Mouse (Mus musculus) spleen, adult 2 months (tissue): ENCODE data around the gene Rims1. TPM values are rescaled to one million over a fixed set of nuclear protein-coding genes. Genes with fewer than 3 reads are reported as not detected.

Experiments
- DNase-seq, 2 experiments: peaks; one replicate each; pipeline versions ENCODE4 v3.0.0 to v3.0.0-alpha.2; 2012 to 2021; ENCODE audit warnings: low spot score in 2 of 2, low read depth in 1 of 2
- H3K27ac ChIP-seq: fragments of 200-500 bp; 2 replicates; pipeline ENCODE4 v1.5.1; 2012; ENCODE audit warnings: low read length, inconsistent platforms; ENCODE audit not compliant: insufficient read depth
- H3K27me3 ChIP-seq: fragments of 200-500 bp; 2 replicates; pipeline ENCODE4 v1.6.1; 2012; ENCODE audit warnings: mild to moderate bottlenecking, moderate library complexity, low read length, inconsistent platforms; ENCODE audit not compliant: control insufficient read depth, insufficient read depth
- H3K36me3 ChIP-seq: fragments of 200-500 bp; 2 replicates; pipeline ENCODE4 v1.6.1; 2012; ENCODE audit warnings: mild to moderate bottlenecking, low read length, inconsistent platforms; ENCODE audit not compliant: control insufficient read depth, insufficient read depth
- H3K4me1 ChIP-seq: fragments of 200-500 bp; 2 replicates; pipeline ENCODE4 v1.6.1; 2011; ENCODE audit warnings: inconsistent platforms; ENCODE audit not compliant: control insufficient read depth, insufficient read depth, insufficient read length
- H3K4me3 ChIP-seq: fragments of 200-500 bp; 2 replicates; pipeline ENCODE4 v1.5.1; 2011; ENCODE audit warnings: mild to moderate bottlenecking, inconsistent platforms; ENCODE audit not compliant: insufficient read depth, insufficient read length; ENCODE audit errors: extremely low read depth
- CTCF ChIP-seq: fragments of 200-500 bp; IDR thresholded peaks from 2 replicates; pipeline ENCODE4 v1.5.1; 2011; ENCODE audit warnings: mild to moderate bottlenecking, inconsistent platforms; ENCODE audit not compliant: insufficient read depth, insufficient read length, insufficient replicate concordance; ENCODE audit errors: extremely low read depth
- POLR2A ChIP-seq: fragments of 200-500 bp; IDR thresholded peaks from 2 replicates; pipeline ENCODE4 v1.6.1; 2011; ENCODE audit warnings: low read depth, low read length, inconsistent platforms
- WGBS: fragments of 180-500 bp; shearing (Covaris S2); methylation state at CpG from one replicate; pipeline ENCODE4 v1.1.7; 2018; 5-methylcytosine and 5-hydroxymethylcytosine counted together
- polyA plus RNA-seq: library from polyadenylated mRNA; depleted of rRNA; stranded (reverse); fragments of >200 nt; gene quantifications from 2 replicates; pipeline ENCODE4 v1.2.3, GENCODE M21; 2012

Rims1 gene
- polyA plus RNA-seq, 1 experiment = 0.05 TPM

DNA sequence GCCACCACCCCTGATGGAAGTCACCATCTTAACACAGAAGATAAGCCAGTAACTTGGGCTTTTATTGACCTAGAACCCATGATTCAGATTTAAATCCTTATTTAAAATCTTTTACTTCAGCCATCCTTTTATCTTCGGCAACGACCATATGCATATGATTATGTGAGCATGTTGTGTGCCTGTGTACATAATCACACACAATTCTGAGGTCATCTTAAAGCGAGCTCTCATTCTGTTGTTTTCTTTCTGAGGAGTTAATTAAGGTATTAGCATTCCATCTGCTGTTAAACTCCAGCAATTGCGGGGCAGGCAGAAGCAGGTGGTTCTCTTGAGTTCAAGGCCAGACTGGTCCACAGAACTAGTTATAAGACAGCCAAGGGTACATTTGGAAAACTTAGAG, 452.1 kb downstream of the Rims1 start:
- Histone ChIP-seq H3K4me3 (no peak overlapping the region), H3K27me3 (no peaks in the 10 kb centered on the region)
- 80% methylated on average over 4 of the region's 4 CpGs for WGBS

DNA sequence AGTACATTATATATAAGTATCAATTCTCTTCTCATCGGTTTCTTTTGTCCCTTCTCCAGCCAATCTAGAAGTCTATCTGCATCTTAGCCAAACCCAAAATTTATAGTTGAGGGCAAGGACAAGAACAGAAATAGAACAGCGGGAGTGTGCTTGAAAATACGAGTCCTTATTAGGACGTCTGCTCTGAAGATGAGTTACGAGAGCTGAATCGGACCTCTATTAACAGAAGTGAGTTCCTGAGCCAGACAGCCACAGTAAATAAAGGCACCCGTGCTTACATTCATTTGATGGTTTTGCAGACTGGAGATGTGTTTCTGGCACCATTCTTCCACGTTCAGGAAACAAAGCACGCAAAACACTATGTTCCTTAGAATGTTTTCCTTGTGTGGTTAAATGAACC, 466.9 kb downstream of the Rims1 start:
- WGBS = 85% methylated on average over 9 of the region's 9 CpGs

More for the DNA sequence above, 452.1 kb downstream of the Rims1 start:
- TF ChIP-seq POLR2A (no peak), CTCF (no peak)
- H3K36me3 ChIP-seq = no peaks in the 10 kb centered on the region
- no peak for DNase-seq
- H3K27ac ChIP-seq = no peak overlapping the region
- H3K4me1 ChIP-seq = no peaks in the 10 kb centered on the region

DNA sequence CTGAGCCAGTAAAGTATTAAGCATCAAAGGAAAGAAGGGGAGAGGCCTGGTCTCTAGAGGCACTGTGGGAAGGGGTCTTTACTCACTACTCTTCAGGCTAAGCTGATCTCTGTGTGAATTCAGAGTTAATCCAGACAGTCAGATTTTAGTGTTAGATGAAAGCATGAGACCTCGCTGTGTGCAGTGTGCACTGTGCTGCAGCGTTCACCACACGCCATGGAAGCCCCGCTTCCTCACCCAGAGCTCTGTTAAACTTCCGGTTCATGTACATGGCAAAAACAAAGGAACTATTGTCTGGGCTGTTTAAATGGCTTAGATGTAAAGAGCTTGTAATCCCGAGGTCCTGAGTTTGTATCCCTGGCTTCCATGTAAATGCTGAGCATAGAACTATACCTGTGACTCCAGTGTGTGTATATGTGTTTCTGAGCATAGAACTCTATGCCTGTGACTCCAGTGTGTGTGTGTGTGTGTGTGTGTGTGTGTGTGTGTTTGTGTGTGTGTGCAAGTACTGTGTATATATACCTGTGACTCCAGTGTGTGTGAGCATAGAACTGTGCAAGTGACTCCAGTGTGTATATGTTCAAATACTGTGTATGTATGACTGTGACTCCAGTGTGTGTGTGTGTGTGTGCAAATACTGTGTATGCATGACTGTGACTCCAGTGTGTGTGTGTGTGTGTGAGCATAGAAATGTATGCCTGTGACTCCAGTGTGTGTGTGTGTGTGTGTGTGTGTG, 484.7 kb downstream of the Rims1 start:
- no peak overlapping the region for H3K4me3 ChIP-seq
- H3K27me3 ChIP-seq = no peaks in the 10 kb centered on the region
- no peak for DNase-seq
- no peak overlapping the region for H3K27ac ChIP-seq
- no peaks in the 10 kb centered on the region for H3K36me3 ChIP-seq
- TF ChIP-seq POLR2A (no peak), CTCF (no peak)
- WGBS = 82% methylated on average over 6 of the region's 6 CpGs
- no peaks in the 10 kb centered on the region for H3K4me1 ChIP-seq

More for the DNA sequence above, 466.9 kb downstream of the Rims1 start:
- Histone ChIP-seq H3K4me3 (no peak overlapping the region), H3K4me1 (no peaks in the 10 kb centered on the region), H3K27me3 (no peaks in the 10 kb centered on the region), H3K27ac (no peak overlapping the region), H3K36me3 (no peaks in the 10 kb centered on the region)
- DNase-seq = no peak
- TF ChIP-seq CTCF (no peak), POLR2A (no peak)

DNA sequence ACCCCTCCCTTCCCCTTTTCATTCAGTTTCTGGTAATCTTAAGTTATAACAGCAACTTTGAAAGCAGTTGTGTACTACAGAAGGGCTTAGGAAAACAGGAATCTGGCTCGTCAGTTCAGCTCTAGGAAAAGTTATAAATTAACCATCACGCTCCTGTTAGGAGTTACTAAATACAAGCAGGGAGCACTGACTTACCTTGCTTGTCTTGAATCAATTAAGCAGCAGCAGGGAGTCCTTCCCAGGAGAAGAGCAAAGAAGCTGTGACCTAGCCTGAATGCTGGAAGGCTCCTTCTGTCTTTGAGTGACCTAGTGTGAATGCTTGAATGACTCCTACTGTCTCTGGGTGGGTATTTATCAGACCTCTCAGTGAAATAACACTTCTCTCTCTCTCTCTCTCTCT, 490.3 kb downstream of the Rims1 start:
- DNase-seq = no peak
- H3K27ac ChIP-seq = no peak overlapping the region
- WGBS = 56% methylated on average over 2 of the region's 2 CpGs
- no peaks in the 10 kb centered on the region for H3K4me1 ChIP-seq
- H3K36me3 ChIP-seq = no peaks in the 10 kb centered on the region
- no peak for TF ChIP-seq POLR2A
- TF ChIP-seq CTCF = no peak
- no peaks in the 10 kb centered on the region for H3K27me3 ChIP-seq
- no peak overlapping the region for H3K4me3 ChIP-seq

DNA sequence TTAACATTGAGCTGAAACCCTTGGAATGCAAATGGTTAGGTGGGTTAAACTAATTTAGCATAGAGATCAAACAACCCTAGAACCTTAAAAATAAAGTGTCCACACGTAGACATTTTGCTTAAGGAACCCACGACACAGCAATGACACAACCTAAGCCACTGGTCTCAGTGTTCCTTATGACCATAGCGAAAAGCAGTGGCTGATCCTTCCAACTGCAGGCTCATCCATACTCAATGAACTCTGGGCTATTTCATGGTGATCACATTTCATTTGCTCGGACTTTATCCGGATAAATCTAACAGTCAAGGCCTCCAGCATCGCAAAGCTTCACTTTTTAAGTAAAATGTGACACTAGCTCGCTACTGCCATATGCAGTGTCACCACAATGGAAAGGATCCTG, 494.3 kb downstream of the Rims1 start:
- H3K27me3 ChIP-seq = no peaks in the 10 kb centered on the region
- TF ChIP-seq CTCF (no peak), POLR2A (no peak)
- no peaks in the 10 kb centered on the region for H3K4me1 ChIP-seq
- WGBS = 88% methylated on average over 7 of the region's 7 CpGs
- no peak overlapping the region for H3K27ac ChIP-seq
- H3K4me3 ChIP-seq = no peak overlapping the region
- DNase-seq = no peak
- no peaks in the 10 kb centered on the region for H3K36me3 ChIP-seq

DNA sequence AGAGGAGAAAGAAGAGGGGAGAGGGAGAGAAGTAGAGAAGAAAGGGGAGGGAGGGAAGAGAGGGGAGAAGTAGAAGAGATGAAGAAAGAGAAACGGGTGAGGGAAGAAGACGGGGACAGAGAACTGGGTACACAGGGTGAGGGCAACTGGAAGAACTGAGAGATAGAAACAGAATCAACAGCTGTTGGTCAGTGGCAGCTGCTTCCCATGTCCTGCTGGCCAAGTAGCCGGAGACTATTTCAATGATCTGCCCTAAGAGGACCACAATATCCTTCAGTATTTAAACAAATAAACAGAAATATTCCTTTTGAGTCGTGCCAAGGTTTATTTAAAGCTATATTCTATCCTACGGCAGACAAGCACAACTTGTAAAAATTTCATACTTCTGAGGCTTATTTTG, 499.3 kb downstream of the Rims1 start:
- no peak for DNase-seq
- no peak overlapping the region for H3K27ac ChIP-seq
- H3K27me3 ChIP-seq = no peaks in the 10 kb centered on the region
- no peaks in the 10 kb centered on the region for H3K4me1 ChIP-seq
- no peak overlapping the region for H3K4me3 ChIP-seq
- H3K36me3 ChIP-seq = no peaks in the 10 kb centered on the region
- 78% methylated on average over 5 of the region's 5 CpGs for WGBS
- no peak for TF ChIP-seq POLR2A
- TF ChIP-seq CTCF = no peak

DNA sequence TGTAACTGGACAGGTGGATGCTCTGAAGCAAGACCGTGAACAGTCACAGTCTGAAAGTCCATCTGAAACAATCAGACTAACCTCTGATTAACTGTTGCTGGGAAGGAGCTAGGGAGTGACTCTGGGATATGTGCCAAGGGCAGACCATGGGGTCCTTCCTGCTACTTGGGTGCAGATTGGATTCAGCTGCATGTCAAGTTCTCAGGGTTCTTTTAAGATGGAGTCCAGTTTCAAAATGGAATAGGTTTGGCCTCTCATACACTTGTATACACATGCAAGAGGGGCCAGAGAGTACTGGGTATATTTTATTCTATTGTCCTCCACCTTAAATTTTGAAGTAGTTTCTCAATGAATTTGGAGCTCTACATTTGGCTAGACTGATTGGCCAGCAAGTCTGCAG, 499.9 kb downstream of the Rims1 start:
- no peak for DNase-seq
- Histone ChIP-seq H3K4me3 (no peak overlapping the region), H3K27ac (no peak overlapping the region), H3K4me1 (no peaks in the 10 kb centered on the region), H3K27me3 (no peaks in the 10 kb centered on the region), H3K36me3 (no peaks in the 10 kb centered on the region)
- TF ChIP-seq CTCF = no peak
- TF ChIP-seq POLR2A = no peak
- 79% methylated on average over 1 of the region's 1 CpGs for WGBS
